Mouse (Mus musculus): ENCODE data around the gene Hoxc4. TPM values are rescaled to one million over a fixed set of nuclear protein-coding genes. Genes with fewer than 3 reads are reported as not detected.
A peak's percentile ranks its signal among the peaks of the same experiment; 100 is the strongest.

The Hoxc4 gene
- polyA plus RNA-seq, 1 experiment from 2014 or later, result 0.98 TPM

DNA sequence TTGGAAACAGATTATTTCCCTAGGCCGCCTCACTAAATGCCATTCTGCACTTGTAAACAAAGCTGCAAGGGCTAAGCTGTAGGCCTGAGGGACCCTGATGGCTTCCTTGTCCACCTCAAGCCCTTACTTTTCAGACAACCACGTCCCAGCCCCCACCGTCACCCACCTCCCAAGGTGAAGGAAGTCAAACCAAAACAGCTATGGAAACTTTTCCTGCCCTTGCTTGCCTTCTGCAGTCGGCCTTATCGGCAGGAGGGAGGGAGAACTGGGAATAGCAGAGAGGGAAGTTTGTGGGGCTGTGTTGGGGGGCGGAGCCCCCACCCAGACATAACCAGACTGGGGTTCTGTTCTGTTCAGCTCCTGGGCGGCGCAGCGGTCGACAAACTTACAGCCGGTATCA lies 26.5 kb upstream of the Hoxc4 start:
- no peak overlapping the region for H3K4me2 ChIP-seq
- H3K9me3 ChIP-seq, result no peaks in the 10 kb centered on the region
- no peak for ATAC-seq (ENCODE audit: extremely low read depth, insufficient number of reproducible peaks, low FRiP score, low TSS enrichment)
- no peak overlapping the region for H3K9ac ChIP-seq
- WGBS, result 1% methylated on average over 11 of the region's 11 CpGs
- peaks cover 5% of the 10 kb centered on the region; the same call in 1 of the 2 replicates for H3K4me1 ChIP-seq
- no peak overlapping the region for H3K4me3 ChIP-seq
- H3K27me3 ChIP-seq (replicated peaks), result peaks cover 99% of the 10 kb centered on the region
- no peaks in the 10 kb centered on the region for H3K36me3 ChIP-seq
- H3K27ac ChIP-seq (replicated peaks), result no peak overlapping the region

DNA sequence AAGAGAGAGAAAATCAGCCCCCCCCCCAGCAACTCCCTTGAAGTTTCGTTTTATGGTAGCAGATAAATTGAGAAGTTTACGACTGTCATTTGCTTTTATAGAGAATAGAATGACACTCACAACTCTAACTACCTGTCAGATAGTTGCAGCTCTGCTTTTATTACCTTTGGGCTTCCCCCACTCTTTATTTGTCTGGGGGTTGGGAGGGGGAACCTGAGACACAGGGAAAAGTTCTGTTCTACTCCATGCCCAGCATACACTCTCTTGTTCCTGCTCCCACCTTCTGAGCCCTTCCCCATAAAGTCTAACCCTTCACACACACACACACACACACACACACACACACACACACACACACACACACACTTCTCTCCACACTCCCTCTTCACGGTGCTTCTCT lies 25.9 kb upstream of the Hoxc4 start:
- 4% methylated on average over 3 of the region's 3 CpGs for WGBS
- Histone ChIP-seq H3K4me1 (peaks cover 5% of the 10 kb centered on the region; the same call in 1 of the 2 replicates), H3K27me3 (replicated peaks) (peaks cover 99% of the 10 kb centered on the region), H3K9ac (no peak overlapping the region), H3K4me3 (no peak overlapping the region), H3K36me3 (no peaks in the 10 kb centered on the region), H3K27ac (replicated peaks) (no peak overlapping the region), H3K4me2 (no peak overlapping the region), H3K9me3 (no peaks in the 10 kb centered on the region)
- ATAC-seq (ENCODE audit: extremely low read depth, insufficient number of reproducible peaks, low FRiP score, low TSS enrichment), result no peak

DNA sequence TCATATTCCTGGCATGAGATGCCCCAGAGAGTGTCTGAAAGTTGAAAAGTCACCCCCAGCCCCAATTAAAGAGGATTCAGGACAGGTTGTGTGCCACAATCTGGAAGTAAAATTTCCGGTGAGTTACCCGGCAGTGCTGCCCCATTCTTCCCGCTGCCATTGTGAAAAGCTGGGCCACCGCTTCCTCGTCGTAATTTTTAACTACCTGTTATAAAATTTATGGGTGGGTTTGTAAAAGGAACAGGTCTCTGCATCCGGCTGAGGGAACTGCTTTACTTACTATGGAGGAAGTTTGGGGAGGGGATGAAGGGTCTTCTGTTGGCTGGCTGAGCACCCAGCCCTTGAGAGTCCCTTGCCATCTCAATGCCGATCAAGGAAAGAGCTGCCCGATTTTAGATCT lies 22.2 kb upstream of the Hoxc4 start:
- Histone ChIP-seq H3K4me2 (no peak overlapping the region), H3K4me1 (peaks cover 29% of the 10 kb centered on the region), H3K36me3 (no peaks in the 10 kb centered on the region), H3K27ac (replicated peaks) (no peak overlapping the region), H3K27me3 (replicated peaks) (peaks cover 99% of the 10 kb centered on the region), H3K9ac (no peak overlapping the region), H3K4me3 (no peak overlapping the region), H3K9me3 (no peaks in the 10 kb centered on the region)
- WGBS, result 3% methylated on average over 9 of the region's 9 CpGs
- ATAC-seq (ENCODE audit: extremely low read depth, insufficient number of reproducible peaks, low FRiP score, low TSS enrichment), result no peak

DNA sequence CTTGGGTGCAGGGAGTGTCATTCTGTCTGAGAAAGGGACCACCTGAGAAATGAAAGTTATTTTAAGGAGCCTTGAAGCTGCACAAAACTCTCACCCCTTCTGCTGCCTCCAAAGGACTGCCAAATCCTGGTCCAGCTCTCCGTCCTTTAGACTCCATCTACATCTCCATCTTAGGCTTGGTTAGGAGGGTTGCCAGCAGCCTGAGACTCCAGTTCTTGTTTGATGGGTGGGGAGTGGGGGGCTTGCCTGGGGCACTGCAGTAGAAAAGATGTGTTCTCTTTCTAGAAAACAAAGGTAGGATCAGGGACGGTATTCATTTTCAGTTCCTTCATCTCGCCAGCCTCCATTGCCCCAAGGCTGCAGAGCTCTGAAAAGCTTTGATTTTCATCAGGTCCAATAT lies 21.3 kb upstream of the Hoxc4 start:
- ATAC-seq (ENCODE audit: extremely low read depth, insufficient number of reproducible peaks, low FRiP score, low TSS enrichment), result no peak
- Histone ChIP-seq H3K9ac (no peak overlapping the region), H3K9me3 (no peaks in the 10 kb centered on the region), H3K27ac (replicated peaks) (no peak overlapping the region), H3K27me3 (replicated peaks) (peaks cover 99% of the 10 kb centered on the region), H3K4me3 (no peak overlapping the region), H3K36me3 (no peaks in the 10 kb centered on the region), H3K4me1 (peaks cover 30% of the 10 kb centered on the region), H3K4me2 (no peak overlapping the region)
- WGBS, result 1% methylated on average over 3 of the region's 3 CpGs

DNA sequence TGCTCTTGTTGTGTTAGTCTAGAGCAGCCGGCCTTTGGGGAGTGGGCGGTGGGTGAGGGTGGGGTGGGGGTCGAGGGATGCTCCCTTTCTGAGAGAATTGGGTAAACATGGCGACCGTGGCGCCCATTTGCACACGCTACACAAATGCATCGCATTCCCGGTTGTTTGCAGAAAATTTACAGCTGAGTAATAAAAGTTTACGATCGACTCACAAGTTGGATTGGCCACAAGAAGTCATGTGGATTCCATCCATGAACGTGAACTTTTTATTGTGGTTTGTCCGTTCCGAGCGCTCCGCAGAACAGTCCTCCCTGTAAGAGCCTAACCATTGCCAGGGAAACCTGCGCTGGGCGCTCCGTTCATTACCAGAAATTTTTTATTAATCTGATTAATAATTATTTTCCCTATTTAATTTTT lies 20.8 kb upstream of the Hoxc4 start, which contains the start of gene Hoxc6:
Gene Hoxc6, plus strand, starts transcription at position 319 of the 417 bp plus-strand sequence.
- peak within 1 kb of the TSS; percentile 59 for H3K4me3 ChIP-seq
- no peak within 1 kb of the TSS for H3K27ac ChIP-seq (replicated peaks)
- H3K9ac ChIP-seq, result peak within 1 kb of the TSS; percentile 81
- no peak for ATAC-seq (ENCODE audit: extremely low read depth, insufficient number of reproducible peaks, low FRiP score, low TSS enrichment)
- 3% methylated on average over 19 of the region's 19 CpGs for WGBS
- peaks cover 99% of the 10 kb centered on the region for H3K27me3 ChIP-seq (replicated peaks)
- peaks cover 30% of the 10 kb centered on the region for H3K4me1 ChIP-seq
- H3K9me3 ChIP-seq, result no peaks in the 10 kb centered on the region
- peak within 1 kb of the TSS; percentile 81 for H3K4me2 ChIP-seq
- H3K36me3 ChIP-seq, result no peaks in the 10 kb centered on the region

DNA sequence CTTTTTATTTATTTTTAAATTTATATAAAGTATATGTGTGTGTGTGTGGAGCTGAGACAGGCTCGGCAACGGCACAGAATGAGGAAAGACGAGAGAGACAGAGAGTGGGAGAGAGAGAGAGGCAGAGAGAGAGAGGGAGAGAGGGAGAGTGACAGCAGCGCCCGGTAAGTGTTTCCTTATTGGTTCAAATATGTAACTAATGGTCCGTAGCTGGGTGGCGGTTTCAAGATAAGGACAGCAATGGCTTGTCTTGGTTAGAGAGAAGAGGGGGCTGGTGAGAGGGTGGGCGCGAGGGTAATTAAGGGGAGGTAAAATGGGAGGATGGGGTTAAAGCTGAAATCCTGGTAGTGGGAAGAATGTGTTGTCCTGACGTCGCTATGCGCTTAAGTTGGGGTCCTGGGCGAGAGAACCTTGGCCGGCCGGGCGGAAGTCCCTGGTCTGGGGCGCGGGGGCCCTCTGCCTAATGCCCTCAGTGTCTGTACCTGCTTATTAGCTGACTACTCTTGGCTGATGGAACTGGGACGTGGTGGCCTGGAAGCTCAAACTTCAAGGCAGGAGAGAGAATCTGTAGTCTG lies 20.0 kb upstream of the Hoxc4 start:
- Histone ChIP-seq H3K36me3 (no peaks in the 10 kb centered on the region), H3K4me1 (peaks cover 30% of the 10 kb centered on the region), H3K4me3 (peak overlapping the region; percentile 59), H3K27me3 (replicated peaks) (peaks cover 100% of the 10 kb centered on the region), H3K27ac (replicated peaks) (no peak overlapping the region), H3K4me2 (peak overlapping the region; percentile 81), H3K9ac (peak overlapping the region; percentile 81; the same call in 1 of the 2 replicates), H3K9me3 (no peaks in the 10 kb centered on the region)
- no peak for ATAC-seq (ENCODE audit: extremely low read depth, insufficient number of reproducible peaks, low FRiP score, low TSS enrichment)
- WGBS, result 1% methylated on average over 19 of the region's 19 CpGs

DNA sequence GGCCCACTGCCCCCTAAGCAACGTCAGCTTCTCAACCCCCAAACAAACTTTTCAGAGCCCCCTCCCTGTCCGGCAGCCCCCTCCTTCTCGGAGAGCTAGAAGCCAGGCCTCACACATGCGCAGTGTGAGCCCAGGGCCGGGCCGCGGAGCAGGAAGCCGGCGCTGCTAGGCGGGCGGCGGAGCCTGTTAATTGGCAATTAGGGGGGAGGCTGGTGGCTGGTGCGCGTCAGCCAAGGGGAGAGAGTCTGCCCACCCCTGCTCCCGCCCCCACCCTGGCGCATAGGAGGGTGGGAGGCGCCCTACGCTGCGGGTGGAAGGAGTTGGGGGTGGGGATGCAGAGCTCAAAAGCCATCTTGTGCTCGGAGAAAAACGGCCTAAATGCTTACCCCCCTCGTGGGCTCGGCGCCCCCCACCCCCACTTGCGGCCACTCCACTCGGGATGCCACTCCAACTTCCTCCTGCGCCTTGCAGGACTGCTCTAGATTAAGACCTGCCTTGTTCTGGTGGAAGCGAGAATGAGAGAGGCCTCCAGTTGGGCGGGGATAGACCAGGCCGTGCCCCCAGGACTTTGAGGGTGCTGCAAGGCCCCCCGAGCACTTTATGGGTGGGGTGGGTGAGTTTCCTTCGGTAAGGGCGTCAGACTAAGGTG lies 19.4 kb upstream of the Hoxc4 start:
- H3K9ac ChIP-seq, result peak overlapping the region; percentile 81
- peaks cover 30% of the 10 kb centered on the region for H3K4me1 ChIP-seq
- WGBS, result under 1% methylated on average over 33 of the region's 33 CpGs
- ATAC-seq (ENCODE audit: extremely low read depth, insufficient number of reproducible peaks, low FRiP score, low TSS enrichment), result peak; percentile 47; the same call in 1 of the 2 replicates
- peak overlapping the region; percentile 81 for H3K4me2 ChIP-seq
- peak overlapping the region; percentile 59 for H3K4me3 ChIP-seq
- H3K9me3 ChIP-seq, result no peaks in the 10 kb centered on the region
- no peak overlapping the region for H3K27ac ChIP-seq (replicated peaks)
- H3K36me3 ChIP-seq, result no peaks in the 10 kb centered on the region
- peaks cover 100% of the 10 kb centered on the region for H3K27me3 ChIP-seq (replicated peaks)

DNA sequence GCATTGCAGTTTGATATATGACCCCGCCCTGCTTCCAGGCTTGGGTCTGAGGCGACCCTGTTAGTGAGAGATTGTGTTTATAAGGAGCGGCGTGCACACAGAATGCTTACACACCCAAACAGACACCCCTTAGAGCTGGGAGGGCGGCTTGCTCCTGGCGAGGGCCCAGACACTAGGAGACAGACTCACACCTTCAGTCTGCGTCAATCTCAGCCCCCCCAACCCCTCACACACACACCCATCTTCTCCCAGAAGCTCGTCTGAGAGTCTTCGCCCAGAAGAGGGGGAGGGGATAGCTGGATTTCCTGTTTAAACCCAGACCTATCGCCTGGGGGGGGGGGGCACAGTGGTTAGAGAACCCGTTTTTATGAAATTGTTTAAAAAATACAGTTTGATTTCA lies 18.8 kb upstream of the Hoxc4 start:
- Histone ChIP-seq H3K36me3 (no peaks in the 10 kb centered on the region), H3K9ac (no peak overlapping the region), H3K4me3 (peak overlapping the region; percentile 59), H3K27me3 (replicated peaks) (peaks cover 100% of the 10 kb centered on the region), H3K9me3 (no peaks in the 10 kb centered on the region), H3K4me1 (peaks cover 30% of the 10 kb centered on the region), H3K4me2 (peak overlapping the region; percentile 81), H3K27ac (replicated peaks) (no peak overlapping the region)
- no peak for ATAC-seq (ENCODE audit: extremely low read depth, insufficient number of reproducible peaks, low FRiP score, low TSS enrichment)
- 14% methylated on average over 11 of the region's 11 CpGs for WGBS

DNA sequence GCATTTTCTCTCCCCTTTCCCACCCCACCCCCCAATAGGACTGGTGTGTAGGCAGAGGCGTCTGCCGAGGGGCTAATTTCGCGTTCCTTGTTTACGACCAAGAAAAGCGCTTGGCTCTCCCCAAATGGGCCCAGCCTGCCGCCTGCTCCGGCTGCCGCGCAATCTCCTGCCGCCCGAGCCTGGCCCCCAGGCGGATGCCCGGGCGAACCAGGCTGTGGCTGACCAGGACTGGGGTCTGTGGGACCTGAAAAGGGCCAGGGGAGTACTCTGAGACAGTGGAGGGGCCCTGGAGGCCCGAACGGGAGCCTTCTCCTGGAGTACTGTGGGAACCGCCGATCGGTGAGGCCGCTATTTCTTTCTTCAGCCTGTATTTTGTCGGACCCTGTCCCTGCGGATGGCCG lies 18.2 kb upstream of the Hoxc4 start:
- H3K4me3 ChIP-seq, result peak overlapping the region; percentile 21
- no peaks in the 10 kb centered on the region for H3K36me3 ChIP-seq
- WGBS, result 8% methylated on average over 24 of the region's 24 CpGs
- H3K4me1 ChIP-seq, result peaks cover 30% of the 10 kb centered on the region
- peak overlapping the region; percentile 81 for H3K4me2 ChIP-seq
- peak overlapping the region; percentile 65 for H3K9ac ChIP-seq
- no peaks in the 10 kb centered on the region for H3K9me3 ChIP-seq
- no peak for ATAC-seq (ENCODE audit: extremely low read depth, insufficient number of reproducible peaks, low FRiP score, low TSS enrichment)
- H3K27ac ChIP-seq (replicated peaks), result no peak overlapping the region
- H3K27me3 ChIP-seq (replicated peaks), result peaks cover 100% of the 10 kb centered on the region

DNA sequence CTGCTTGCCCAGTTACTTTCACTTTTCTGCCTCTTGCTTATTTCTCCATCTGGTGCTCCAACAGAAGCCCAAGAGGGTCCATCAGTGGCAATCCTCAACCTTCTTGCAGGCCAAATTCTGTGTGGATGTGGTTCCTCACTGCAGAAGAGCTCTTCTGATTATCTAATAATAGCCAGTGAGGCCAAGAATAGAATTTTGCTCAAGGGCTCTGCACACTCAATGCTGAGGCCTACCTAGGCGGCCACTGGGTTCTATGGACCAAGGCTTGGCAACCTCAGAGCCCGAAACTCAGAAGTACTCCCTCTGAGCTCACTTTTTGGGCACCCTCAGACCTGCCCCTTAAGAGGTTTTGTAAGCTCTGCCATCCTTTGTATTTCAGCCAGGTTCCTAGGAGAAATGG lies 17.4 kb upstream of the Hoxc4 start:
- 19% methylated on average over 2 of the region's 2 CpGs for WGBS
- H3K4me2 ChIP-seq, result peak overlapping the region; percentile 81
- no peak for ATAC-seq (ENCODE audit: extremely low read depth, insufficient number of reproducible peaks, low FRiP score, low TSS enrichment)

DNA sequence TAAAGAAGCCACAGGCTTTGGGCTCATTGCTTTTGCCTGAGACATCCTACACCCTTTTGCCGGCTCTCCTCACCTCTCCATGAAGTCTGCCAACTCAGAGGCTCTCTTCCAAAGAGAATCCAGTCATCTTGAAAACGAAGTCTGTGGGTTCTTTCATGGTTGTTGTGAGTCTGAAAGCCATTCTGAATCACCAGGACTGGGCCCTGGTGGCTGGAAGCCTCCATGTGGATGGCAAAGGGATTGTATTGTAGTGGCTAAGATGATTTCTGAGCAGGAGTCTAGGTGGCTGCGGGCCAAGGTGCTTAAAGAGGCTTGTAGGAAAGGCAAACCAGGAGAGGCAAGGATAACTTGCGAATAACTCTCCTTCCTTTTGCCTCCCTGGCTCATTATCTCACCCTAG lies 16.6 kb upstream of the Hoxc4 start:
- no peak for ATAC-seq (ENCODE audit: extremely low read depth, insufficient number of reproducible peaks, low FRiP score, low TSS enrichment)
- Histone ChIP-seq H3K36me3 (no peaks in the 10 kb centered on the region), H3K4me3 (no peak overlapping the region), H3K9me3 (no peaks in the 10 kb centered on the region), H3K4me1 (peaks cover 30% of the 10 kb centered on the region), H3K9ac (no peak overlapping the region), H3K27me3 (replicated peaks) (peaks cover 100% of the 10 kb centered on the region), H3K27ac (replicated peaks) (no peak overlapping the region), H3K4me2 (no peak overlapping the region)
- 38% methylated on average over 4 of the region's 4 CpGs for WGBS

More for the DNA sequence above, 17.4 kb upstream of the Hoxc4 start:
- no peak overlapping the region for H3K4me3 ChIP-seq
- H3K27ac ChIP-seq (replicated peaks), result no peak overlapping the region
- peaks cover 100% of the 10 kb centered on the region for H3K27me3 ChIP-seq (replicated peaks)
- no peaks in the 10 kb centered on the region for H3K9me3 ChIP-seq
- H3K9ac ChIP-seq, result no peak overlapping the region
- H3K4me1 ChIP-seq, result peaks cover 30% of the 10 kb centered on the region
- no peaks in the 10 kb centered on the region for H3K36me3 ChIP-seq
